Mouse (Mus musculus) kidney, adult 11 months (tissue): ENCODE results near the gene Pla1a.
"Not testable (repeated sequence)": the region's sequence is repeated elsewhere in the genome, so short reads cannot be mapped to it uniquely, and the experiment has no call there.

Experiments
- DNase-seq: peaks from one replicate; pipeline ENCODE4 v3.0.0; 2022

Pla1a gene

DNA sequence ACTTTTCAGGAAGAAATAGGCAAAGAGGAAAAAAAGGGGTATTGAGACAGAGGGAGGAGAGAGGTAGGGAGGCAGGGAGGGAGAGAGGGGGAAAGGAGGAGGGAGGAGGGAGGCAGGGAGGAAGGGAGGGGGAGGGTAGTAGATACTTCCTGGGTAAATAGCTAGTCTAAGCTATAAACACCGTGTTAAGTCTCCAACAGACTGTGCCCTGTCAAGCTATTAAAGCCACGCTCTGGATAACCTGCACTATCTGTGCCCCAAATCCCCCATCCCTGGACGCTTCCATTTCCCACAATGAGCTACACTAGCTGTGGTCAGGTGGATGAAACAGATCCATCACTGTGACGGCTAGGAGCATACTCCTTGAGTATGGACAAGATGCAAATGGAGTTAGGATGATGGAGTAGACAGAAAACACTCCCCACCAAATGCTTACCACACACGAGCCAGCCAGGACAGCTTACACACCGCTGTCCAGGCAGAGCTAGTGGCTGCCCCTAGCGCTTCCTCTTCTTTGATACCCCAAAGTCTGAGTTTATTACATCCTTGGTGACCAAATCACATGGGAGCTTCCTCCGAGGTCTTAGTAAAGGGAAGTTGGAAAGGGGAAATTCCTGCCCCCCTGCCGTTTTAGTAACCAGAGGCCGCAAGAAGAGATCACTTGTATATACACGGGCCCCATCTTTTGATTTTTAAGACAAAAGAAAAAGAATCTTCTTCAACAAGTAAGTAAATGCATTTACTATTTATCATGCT is 24.0 kb upstream of the Pla1a start:
- no peak for DNase-seq

DNA sequence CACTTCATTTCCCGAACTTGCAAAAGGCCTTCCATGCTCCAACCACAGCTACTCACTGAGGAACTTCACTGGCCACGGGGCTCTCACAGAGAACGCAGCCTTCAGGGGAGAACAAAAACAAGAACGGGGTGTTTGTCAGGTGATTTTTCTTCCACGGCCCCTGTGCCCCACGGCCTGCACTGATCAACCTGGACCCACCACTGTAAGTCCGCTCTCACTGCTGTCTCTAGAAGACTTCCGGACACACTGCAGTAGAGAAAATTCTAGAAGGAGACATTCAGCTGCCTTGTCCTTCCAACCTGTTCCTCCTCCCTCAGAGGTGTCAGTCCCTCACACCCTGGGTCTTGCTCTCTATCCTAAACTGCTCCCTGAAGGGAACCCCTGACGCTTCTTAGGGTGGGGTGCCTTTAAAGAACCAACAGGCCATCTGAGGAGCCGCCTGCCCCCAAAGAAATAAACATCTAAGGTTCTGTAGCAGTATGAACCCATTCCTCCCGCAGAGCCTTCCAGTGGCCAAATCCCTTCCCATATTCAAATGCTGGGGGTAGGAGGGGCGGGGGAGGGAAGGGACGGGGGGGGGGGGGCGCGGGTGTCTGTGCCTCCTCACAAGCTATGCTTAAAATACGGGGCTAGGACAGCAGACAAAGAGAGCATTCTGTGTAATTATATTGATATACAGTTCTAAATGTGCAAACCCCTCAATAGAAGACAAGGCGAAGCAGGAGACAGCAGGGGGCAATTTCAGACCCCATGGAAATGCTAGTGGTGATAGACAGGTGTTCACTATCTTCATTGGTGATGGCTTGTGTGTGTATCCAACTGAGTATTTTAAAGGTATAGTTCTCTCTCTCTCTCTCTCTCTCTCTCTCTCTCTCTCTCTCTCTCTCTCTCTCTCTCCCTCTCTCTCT is 22.8 kb upstream of the Pla1a start, which contains the start of gene Cd80:
Cd80 (plus strand) TSS at position 51 of the 908 bp plus-strand sequence.
- no peak for DNase-seq

DNA sequence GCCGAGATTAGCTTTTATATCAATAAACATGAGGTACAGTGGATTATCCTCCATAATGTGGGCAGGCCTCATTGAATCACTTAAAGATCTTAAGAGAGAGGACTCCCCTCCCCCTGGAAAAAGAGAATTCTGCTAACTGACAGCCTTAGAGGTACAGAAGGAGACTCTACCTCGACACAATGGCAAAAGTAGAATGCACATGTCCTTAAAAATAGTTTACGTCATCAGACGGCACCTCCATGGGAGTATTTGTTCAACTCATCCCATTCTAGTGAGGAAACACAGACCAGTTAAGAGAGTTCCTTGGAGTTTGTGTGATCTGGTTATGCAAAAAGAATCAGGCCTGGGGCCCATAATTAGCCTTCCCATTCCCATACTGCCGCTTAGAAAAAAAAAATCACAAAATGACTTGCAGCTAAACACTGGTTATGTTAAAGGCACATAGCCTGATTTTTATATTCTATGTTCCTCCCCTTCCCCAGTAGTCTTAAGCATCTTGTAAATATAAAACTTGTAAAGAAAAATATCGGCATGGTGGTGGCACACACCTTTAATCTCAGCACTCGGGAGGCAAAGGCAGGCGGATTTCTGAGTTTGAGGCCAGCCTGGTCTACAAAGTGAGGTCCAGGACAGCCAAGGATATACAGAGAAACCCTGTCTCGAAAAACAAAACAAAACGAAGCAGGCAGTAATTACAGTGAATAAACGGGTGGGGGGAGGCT is 21.7 kb upstream of the Pla1a start:
- DNase-seq, result no peak

DNA sequence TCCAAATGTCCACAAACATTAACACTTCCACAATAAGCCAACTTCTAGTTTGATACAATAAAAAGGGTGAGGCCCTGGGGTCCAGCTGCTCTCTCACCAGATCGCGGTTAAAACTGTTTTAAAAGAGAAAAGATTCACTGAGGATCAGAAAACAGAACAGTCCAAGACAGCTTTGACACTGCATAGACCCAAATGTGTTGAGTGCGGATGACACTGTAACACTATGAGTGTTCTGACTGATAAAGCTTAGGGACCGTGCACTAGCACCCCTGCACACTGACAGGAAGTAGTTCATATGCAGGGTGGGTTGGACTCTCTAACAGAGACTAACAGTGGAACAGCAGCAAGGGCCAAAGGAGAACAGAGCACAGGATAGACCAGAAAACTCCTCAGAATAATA is 21.0 kb upstream of the Pla1a start:
- no peak for DNase-seq

DNA sequence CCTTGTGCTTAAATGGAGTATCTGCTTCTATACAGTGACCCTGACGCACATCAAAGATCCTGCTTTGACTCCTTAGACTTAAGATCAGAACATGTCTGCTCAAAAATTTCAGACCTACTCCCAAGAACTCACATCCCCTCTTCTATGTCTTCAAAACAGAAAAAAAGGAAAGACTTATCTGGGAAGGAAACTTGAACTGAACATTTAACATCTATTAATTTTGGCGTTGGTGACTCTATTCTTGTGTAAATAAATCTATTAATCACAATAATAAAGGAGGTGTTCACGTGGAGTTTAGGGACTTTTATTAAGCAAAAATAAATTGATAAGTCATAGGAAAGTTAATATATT is 20.2 kb upstream of the Pla1a start:
- DNase-seq, result no peak

DNA sequence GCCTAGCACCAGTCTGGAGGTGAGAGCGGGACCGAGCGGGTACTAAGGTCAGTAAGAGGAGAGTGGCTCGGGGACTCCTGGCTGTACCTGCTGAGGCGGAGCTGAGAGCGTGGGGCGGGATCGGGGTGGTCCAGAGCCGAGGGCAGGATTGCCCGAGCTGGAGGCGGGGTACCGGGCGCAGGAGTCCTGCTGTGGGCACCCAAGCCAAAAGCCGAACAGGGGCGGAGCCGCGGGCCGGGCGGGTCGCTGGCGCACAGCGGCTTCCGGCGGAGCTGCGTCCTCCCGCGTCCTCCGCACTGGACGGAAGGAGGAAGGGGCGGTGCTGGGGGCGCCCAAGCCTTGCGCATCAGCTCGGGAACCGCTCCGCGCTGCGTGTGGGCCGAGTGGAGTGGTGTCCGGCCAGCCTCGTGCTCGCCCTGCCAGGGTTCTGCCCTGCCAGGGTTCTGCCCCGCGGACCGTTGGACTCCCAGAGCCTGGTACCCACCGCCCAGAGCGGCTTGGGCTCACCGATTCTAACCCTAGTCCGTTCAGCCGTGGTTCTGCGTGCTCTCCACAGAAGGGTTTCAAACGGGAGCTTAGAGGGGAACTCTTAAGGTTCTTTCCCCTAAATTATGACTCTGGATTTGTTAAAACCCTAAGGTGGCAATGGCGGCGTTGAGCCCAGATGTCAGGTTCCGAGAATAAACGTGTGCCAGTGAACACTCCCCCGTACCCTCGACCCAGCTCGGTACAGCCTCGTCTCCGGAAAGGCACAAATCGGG is 19.7 kb upstream of the Pla1a start, which contains the start of gene Adprh:
Adprh (minus strand) TSS at position 262 of the 761 bp plus-strand sequence.
- peak; percentile 97 for DNase-seq

DNA sequence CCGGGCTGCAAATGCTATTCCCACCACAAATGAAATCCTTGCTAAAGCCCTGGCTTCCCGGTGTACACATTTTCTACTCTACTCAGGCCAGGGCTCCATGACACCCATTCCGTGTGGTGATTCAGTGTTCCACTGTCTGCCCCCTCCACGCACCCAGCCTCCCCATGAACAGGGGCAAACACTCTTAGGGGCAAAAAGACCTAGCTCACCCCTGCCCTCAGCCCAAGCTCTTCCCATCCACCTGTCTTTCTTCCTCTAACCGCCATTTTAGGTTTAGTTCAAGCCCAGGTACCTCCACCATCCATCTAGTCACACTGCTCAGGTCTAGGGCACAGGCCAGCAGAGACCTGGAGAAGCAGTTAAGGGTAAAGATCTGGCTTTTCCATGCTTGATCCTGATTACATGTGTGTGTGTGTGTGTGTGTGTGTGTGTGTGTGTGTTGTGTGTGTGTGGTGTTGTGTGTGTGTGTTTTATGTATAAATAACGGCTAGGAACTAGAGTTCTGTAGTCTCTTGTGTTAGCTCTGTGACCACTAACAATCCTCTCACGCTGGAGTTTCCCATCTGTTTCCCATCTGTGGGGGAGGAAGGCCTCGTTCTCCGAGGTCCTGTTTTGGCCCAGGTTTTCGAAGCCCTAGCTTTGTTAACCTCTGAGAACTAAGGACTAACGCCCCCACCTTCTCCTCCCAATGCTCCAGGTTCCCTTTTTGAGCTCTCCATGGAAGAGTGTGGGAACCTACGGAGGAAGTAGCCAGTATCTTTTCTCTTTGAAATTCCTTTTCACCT is 18.7 kb upstream of the Pla1a start:
- DNase-seq, result no peak

DNA sequence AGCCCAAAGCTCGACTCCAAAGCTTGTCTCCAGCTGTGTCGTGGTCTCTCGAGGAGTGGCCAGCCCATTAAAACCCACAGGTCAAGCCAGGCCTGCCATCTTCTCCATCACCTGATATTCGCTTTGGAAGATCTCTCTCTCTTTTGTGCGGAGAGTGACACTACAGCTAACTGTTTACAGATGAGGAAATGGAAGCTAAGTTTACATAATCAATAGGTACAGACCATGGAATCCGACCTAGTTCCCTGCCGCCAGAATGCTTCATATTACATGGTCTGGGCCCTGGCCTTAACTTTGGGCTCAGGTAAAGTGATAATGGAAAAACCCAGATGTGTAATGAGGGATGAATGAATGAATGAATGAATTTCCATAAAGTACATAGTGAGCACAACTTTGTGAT is 17.8 kb upstream of the Pla1a start:
- no peak for DNase-seq

DNA sequence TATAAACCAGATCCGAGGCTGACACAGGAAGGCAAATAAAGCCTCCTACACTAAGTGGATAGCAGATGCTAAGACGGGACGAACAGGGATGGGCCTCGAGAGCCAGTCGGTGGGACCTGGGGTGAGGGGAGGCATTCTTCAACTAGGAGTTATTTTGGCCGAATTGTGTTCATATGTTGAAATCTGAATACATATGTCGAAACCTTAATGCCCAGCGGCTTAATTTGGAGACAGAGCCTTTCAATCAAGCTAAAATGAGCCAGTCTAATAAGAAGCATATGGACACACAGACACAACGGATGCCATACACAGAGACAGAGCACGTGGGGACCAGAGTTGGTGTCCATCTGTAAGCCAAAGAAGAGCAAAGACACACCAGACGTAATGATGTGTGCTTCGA is 15.5 kb upstream of the Pla1a start:
- no peak for DNase-seq

DNA sequence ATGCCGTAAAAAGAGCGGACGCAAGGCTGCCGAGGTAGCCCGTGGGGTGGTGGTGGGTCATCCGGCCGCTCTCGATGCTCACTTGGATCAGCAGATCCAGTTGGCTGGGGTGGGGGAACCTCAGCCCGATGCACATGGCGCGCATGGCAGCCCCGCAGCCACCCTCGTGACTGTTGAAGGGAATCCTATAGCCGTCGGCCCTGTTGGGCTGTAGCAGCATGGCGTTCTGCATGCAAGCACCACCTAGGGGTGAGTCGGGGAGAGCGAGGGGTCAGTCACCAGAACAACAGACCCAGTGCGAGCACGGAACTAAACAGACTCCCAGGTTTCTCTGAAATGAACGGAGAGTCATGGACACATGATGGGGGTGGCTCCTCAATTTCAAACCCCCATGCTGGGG is 14.4 kb upstream of the Pla1a start:
- no peak for DNase-seq

DNA sequence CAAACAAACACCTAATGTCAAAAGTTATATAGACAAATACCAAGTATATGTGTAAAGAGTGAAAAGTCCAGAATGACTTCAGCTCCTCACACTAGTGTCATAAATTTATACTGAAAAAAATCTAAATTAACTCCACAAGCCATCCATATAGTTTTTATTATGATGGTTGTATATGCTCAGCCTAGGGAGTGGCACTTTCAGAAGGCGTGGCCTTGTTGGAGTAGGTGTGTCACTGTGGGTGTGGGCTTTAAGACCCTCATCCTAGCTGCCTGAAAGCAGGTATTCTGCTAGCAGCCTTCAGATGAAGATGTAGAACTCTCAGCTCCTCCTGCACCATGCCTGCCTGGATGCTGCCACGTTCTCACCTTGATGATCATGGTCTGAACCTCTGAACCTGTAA is 13.2 kb upstream of the Pla1a start:
- DNase-seq, result not testable (repeated sequence)

DNA sequence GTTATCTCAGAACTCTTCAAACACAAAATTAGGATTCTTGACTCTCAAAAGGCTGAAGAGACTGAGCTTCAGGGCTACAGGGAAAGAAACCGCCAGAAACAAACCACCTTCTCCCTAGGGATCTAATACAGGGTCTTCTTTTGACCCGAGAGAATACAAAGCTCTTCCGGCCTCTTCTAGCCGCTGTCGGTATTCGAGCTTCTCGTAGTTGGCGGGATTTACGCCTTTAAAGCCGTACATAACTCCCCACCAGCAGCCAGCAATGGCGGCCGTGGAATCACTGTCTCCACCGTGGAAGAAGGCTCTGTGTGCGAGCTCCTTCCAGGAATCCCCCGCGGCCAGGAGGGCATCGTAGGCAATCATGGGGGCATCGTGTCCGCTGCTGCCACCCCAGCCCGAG is 12.6 kb upstream of the Pla1a start:
- DNase-seq, result no peak

DNA sequence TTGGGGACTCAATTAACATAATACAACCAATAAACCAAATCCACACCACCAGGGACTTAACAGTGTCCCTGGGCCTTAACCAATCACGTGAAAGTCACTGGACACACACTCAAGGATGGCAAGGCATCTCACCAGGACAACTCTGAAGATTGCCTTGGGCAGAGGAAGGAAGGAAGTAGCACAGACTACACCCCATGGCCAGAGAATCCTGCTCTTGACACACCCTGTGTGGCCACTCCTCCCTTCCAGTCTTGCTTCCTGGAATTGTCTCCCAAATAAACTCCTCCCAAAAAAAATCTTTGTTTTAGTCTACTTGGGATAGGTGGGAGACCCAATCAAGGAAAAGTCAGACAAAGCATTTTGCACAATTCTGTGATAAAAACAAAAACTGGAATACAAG is 12.1 kb upstream of the Pla1a start:
- DNase-seq, result no peak

DNA sequence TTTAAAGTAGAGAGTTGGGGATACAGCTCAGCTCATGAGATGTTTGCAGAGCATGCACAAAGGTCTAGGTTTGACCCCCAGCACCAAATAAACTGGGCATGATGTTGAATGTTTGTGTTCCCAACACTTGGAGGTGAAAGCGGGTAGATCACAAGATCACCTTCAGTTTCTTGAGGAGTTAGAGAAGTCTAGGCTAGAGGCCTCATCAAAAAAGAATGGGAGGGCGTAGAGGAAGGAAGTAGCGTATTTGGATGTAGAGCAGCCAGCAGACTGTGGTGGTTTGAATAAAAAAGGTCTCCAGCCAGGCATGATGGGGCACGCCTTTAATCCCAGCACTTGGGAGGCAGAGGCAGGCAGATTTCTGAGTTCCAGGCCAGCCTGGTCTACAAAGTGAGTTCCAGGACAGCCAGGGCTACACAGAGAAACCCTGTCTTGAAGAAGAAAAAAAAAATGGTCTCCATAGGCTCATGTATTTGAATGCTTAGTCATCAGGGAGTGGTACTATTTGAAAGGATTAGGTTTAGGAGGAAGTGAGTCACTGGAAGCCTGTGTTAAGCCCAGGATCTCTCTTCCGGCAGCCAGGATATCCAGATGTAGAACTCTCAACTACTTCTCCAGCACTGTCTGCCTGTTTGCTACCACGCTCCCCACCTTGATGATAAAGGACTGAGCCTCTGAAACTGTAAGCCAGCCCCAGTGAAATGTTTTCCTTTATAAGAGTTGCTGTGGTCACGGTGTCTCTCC is 10.9 kb upstream of the Pla1a start:
- no peak for DNase-seq

DNA sequence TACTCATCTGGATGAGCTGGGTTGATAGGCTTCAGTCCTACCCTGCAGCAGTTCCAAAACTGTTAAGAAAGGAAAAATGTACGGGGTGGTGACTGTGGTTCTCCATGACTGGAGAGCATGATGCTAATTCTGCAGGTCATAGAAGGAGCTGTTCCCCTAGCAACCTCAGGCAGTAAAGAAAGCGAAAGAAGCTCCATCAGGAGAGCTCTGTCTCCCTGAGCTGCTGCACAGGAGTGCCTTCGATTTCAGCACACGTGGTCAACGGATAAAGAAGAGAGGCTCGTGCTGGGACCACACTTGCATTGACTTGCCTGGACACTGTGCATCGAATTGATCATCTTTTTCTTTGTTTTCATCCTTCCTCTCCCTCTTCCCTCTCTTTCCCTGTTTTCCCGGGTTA is 9.3 kb upstream of the Pla1a start:
- DNase-seq, result no peak

DNA sequence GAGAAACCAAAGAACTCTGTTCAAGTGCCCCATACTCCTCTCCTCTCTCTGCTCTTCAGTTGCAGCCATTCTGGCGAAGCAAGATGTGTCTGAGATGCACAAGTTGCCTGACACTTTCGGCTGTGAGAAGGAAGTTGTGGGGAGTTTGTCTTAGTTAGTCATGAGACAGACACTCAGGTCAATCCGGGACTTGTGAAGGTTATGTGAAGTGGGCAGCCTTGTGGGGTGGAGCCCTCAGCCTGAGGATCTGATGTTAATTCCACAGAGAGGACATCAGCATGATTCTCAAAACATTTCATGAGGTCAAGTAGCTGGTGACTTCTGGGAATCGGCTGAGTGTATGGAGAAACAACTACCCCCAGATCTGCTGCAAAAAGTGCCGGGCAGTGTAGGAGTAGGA is 8.7 kb upstream of the Pla1a start:
- no peak for DNase-seq

DNA sequence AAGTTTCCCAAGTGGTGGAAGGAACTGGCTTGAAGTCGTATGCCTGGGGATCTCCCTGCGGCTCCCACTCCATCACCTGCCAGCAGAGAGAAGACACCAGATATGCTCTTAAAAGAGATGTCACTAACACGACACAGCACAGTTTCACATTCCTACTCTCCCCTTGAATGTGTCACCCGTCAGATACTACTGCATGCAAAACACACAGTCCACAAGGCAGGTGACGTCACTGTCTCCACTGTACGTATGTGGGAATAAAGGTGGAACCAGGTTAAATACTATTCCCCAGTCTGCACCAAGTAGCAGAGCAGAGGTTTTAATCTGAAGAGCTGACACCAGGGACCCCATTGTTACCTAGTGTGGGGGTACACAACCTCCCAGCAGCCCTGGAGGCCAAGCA is 7.5 kb upstream of the Pla1a start:
- no peak for DNase-seq

DNA sequence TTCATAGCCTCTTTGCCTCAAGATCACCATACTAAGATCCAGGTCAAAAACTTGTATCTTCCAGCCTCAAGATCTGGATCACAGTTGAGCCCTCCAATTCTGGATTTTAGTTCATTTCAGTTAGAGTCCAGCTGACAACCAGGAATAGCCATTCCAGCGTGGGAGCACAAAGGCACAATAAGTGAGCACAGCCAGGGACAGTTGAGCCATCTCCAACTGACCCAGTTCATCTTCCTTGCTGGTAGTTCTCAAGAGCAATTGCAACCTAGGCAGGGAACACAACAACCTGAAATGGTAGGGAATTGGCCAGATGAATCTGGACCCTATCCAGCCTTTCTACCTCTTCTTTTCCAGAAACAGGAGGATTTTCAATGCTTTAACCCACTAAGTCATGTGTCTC is 6.2 kb upstream of the Pla1a start:
- DNase-seq, result no peak

DNA sequence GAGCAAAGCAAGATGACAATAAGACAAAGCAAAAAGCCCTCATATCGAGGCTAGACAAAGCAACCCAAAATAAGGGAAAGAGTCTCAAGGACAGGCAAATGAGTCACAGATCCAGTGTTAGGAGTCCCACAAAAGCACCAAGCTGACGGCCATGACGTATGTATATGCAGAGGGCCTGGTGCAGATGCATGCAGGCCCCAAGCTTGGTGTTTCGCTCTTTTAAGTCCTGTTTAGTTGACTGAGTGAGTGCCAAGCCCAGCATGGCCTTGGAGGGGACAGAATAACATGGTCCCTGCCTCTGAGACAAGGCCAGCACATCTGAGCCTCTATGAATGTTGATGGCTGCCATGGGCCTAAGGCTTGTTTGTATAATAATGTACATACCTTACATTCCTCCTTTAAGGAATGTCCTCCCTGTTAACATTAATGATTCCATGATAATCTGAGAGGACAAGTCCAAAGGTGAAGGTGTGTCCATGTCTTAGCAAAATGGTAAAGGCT is 1.4 kb upstream of the Pla1a start:
- DNase-seq, result no peak

DNA sequence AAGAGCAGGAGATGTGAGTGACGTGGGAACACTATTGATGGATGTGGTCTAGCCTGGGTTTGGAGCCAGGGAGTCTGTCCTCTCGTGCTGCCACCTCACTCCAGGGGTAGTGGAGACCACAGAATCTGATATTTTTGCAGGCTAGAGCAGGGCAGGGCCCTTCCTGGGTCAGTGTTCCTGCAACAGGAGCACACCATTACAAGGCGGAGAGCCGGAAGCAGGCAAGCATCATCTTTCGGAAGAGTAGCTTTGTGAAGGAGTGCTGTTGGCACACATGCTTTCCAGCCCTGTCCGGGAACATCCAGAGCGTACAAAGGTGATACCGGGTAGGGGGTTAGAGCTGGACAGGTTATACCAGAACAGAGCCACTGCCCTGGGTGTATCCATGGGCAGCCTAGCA is 569 bp upstream of the Pla1a start:
- DNase-seq, result no peak
